Mouse (Mus musculus) urinary bladder, postnatal 4 days (tissue): Measurements from ENCODE around the gene Olfr1394.
"Not testable (repeated sequence)": the region's sequence is repeated elsewhere in the genome, so short reads cannot be mapped to it uniquely, and the experiment has no call there.

Experiments used
- DNase-seq, 2 experiments: peaks; one replicate each; pipeline ENCODE4 v3.0.0; 2021 to 2022; ENCODE audit warnings: low spot score in 2 of 2

Gene Olfr1394

DNA sequence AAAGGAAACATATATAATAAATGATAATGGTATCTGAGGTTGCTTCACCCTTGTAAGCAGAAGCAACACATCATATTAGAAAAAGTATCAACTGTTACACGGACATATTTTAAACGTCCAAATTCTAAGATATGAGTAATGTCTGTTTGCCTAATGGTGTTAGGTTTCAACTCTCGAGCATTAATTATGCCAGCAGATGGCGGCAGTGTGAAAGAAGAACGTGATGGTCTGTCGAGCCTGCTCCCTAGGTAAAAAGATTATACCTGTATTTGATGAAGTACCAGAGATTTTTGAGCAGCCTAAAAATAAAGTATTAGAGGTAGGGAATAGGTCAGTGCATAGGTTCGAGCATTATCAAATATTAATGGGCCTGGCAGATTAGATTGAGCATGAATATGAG is 35.6 kb downstream of the Olfr1394 start:
- no peak for DNase-seq

DNA sequence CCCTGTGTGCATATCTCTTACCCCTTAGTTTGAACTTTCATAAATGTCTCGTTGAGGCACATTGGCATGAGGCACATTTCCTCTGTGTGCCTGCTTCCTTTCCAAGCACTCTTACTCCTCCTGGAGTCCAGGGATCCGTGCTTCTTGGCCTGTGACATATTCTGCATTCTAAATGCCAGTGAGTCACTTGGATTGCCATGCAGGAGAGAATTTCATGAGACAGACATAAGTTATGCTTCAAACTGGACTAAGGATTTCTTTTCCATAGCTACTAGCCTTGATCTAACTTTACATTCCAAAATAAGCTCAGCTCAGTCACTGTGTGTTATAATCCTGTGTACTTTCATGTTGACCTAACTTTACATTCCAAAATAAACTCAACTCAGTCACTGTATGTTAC is 36.9 kb downstream of the Olfr1394 start:
- DNase-seq = no peak

DNA sequence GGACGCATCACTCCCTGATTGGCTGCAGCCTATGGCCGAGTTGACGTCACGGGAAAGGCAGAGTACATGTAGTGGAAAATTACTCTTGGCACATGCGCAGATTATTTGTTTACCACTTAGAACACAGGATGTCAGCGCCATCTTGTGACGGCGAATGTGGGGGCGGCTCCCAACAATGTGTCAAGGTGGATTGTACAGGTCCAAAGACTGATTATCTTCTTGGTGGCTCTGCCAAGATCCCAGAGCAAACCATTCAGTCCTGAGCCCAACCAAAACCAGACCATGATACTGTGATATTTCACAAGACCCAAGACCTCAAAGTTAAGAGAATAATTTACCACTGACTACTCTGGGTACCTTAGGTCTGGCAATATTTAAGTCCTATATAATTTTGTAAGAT is 40.6 kb downstream of the Olfr1394 start:
- DNase-seq = not testable (repeated sequence)

- DNase-seq = no peak
Measured at GRCm38 (mm10) chr11:49195819-49196322, 41.7 kb downstream of the Olfr1394 start.

DNA sequence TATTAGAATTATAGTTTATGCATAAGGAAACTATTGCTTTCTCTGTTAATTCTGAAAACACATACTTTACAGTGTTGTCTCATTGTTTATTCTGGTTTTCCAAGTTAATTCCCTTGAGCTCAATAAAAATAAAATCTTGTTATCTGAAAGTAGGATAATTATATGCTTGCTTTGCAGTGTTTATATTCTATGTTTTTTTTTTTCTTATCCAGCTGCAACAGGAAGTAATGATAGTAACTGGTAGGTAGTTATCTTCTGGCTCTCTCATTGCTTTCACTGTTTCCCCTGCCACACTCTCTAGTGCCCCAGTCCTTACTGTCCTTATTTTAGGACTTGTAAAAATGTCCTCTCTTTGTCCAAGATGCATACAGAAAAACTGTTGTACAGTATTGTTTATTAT is 46.5 kb downstream of the Olfr1394 start:
- no peak for DNase-seq

DNA sequence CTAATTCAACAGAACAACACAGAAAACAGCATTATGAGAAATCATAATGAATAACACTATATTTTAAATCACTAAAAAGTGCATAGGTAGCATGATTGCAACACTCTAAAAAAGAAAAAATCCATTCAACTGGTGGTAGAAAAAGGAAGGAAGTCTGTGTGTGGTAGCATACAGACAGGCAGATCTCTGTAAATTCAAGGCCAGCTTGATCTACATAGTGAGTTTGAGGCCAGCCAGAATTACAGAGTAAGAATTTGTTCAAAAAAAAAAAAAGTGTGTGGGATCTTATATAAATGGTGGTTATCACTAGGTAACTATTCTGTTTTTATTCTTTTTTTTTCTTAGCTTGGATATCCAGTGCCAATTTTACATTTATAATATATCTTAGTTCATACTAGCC is 47.0 kb downstream of the Olfr1394 start:
- no peak for DNase-seq

DNA sequence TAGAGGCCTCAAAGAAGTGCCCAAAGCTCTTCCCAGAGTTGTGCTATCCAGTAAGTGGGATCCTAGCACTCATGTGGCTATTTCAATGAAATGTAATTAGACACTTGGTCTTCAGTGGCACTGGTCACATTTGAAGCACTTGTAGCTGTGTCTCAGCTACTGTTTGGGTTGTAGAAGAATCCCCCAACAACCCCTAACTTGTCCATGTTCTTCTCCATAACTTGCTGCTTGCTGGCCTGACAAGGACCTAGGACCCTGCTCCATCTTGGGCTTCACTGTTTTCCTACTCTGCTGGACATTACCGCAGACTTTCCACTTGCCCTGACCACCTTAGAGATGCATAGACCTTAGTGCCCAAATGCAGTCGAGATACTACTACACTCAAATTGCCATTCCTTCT is 47.9 kb downstream of the Olfr1394 start:
- DNase-seq = no peak

- no peak for DNase-seq
Measured at GRCm38 (mm10) chr11:49202523-49203061, 48.4 kb downstream of the Olfr1394 start.

- peak; percentile 89 to 91 for DNase-seq
Measured at GRCm38 (mm10) chr11:49203129-49203768, 49.1 kb downstream of the Olfr1394 start, which contains the start of gene Zfp62. Gene Zfp62, plus strand, starts transcription at chr11:49203292.

DNA sequence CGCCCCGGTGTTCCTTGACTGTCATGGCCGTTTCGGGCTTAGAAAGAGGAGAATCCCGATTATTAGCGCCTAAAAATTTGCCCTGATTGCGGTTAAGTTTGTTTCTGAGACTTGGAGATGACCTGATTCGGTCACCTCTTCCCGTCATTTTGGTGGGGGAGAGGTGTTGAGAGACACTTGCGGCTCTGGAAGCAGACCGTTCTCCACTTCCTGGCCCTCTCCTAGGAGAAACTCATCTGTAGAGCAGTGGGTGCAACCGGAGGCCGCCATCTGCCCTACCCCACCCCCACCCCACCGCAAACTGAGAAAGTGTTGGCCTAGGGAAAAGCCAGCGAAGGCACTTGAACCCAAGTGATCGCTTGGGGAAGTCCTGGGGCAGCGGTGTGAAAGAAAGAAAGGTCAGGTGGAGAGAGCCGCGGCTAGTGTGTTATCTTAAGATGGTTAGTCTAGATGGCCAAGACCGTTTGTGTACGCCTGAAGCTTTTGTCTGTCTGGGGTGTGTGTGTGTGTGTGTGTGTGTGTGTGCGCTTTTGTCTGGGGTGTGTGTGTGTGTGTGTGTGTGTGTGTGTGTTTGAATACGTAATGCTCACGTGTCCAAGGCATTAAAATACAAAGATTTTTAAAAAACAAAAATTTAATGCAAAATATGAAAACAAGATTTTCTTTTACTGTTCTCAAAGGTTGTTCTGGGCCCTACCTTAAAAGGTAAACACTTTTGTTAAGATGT is 49.8 kb downstream of the Olfr1394 start:
- peak in 1 of 2 experiments; percentile 27 for DNase-seq

DNA sequence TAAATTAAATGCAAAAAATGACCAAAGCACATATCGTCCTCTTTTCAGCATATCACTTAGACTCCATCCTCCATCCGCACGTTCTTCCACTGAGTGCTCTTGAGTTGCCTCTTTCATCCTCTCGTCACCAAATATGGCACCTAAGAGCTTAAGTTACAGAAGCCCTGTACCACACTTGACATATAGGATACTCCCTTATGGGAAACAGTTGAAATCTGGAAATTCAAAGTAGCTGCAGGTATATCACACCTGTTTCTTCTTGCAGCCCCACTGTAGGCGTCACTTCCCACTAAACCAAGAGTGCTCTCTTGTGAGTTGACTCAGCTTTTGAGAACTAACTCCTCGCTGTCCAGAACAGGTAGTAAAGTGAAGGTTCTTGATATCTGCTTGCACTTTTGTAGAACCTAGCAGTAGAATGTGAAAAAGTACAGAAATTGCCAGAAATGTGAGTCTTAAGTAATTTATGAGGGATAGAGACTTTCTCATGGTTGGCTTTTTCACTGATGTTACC is 51.0 kb downstream of the Olfr1394 start:
- no peak for DNase-seq

GRCm38 (mm10) chr11:49207495-49207894 is 53.3 kb downstream of the Olfr1394 start:
- no peak for DNase-seq
